Mouse (Mus musculus) stomach, embryonic 15.5 days (tissue): Measurements from ENCODE around the gene Yod1. TPM values are rescaled to one million over a fixed set of nuclear protein-coding genes. Genes with fewer than 3 reads are reported as not detected.

Experiments used
- ATAC-seq: fragments of 200-750 bp; cut with Nextera tagmentation; 2 replicates; pipeline ENCODE4 v1.8.0; 2017; ENCODE audit warnings: low read depth, moderate number of reproducible peaks, moderate TSS enrichment; ENCODE audit not compliant: insufficient read depth, low FRiP score
- H3K27ac ChIP-seq: fragments of 300-500 bp; sonication (generic); 2 replicates; pipeline ENCODE4 v1.5.1; 2015; ENCODE audit warnings: mild to moderate bottlenecking, inconsistent platforms
- H3K27me3 ChIP-seq: fragments of 300-500 bp; sonication (generic); replicated peaks from 2 replicates; pipeline ENCODE4 v1.6.1; 2015; ENCODE audit warnings: inconsistent platforms
- H3K36me3 ChIP-seq: fragments of 300-500 bp; sonication (generic); 2 replicates; pipeline ENCODE4 v1.6.1; 2015; ENCODE audit warnings: inconsistent platforms
- H3K4me1 ChIP-seq: fragments of 300-500 bp; sonication (generic); 2 replicates; pipeline ENCODE4 v1.6.1; 2015; ENCODE audit warnings: inconsistent platforms
- H3K4me2 ChIP-seq: fragments of 300-500 bp; sonication (generic); 2 replicates; pipeline ENCODE4 v1.6.1; 2015; ENCODE audit warnings: mild to moderate bottlenecking, inconsistent platforms
- H3K4me3 ChIP-seq: fragments of 300-500 bp; sonication (generic); replicated peaks from 2 replicates; pipeline ENCODE4 v1.5.1; 2015; ENCODE audit warnings: inconsistent platforms
- H3K9ac ChIP-seq: fragments of 300-500 bp; sonication (generic); 2 replicates; pipeline ENCODE4 v1.6.1; 2015; ENCODE audit warnings: inconsistent platforms
- H3K9me3 ChIP-seq: fragments of 300-500 bp; sonication (generic); 2 replicates; pipeline ENCODE4 v1.6.1; 2016; ENCODE audit warnings: inconsistent platforms
- WGBS: fragments of 180-500 bp; shearing (Covaris S2); methylation state at CpG from one replicate; pipeline ENCODE4 v1.1.7; 2015; 5-methylcytosine and 5-hydroxymethylcytosine counted together
- polyA plus RNA-seq: library from polyadenylated mRNA; unstranded; fragments of >200 nt; fragmentation: Nextera tagmentation; extraction: Ambion mirVana; gene quantifications from 2 replicates; pipeline ENCODE4 v1.2.1, GENCODE M21; 2015

Yod1 gene
- 14.1 and 15.1 TPM in 2 replicates for polyA plus RNA-seq

DNA sequence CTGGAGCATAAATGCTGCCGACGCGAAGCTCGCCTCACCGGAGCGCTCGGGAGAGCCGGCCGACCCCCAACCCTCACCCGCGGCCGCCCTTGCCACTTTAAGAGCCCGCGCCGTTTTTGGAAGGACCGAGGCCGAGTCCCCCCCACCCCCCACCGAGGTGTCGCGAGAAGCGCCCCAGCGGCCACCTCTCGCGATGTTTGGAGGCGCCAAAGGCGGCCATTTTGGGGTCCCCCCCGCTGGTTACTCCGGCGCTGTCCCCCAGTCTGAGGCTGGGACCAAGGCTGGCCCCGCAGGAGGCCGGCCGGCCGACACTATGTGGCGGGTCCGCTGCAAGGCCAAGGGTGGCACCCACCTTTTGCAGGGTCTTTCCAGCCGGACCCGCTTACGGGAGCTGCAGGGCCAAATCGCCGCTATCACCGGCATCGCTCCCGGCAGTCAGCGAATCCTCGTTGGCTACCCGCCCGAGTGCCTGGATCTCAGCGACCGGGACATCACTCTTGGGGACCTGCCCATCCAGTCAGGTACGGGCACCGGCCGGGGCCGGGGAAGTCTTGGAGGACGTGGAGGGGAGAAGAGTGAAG is at the start of gene Yod1:
Gene Yod1 (plus strand): TSS at position 37 of the 581 bp plus-strand sequence.
- Histone ChIP-seq H3K4me1 (peaks cover 6% of the 10 kb centered on the region; the same call in 1 of the 2 replicates), H3K36me3 (no peaks in the 10 kb centered on the region), H3K27me3 (no peaks in the 10 kb centered on the region), H3K9ac (peak within 1 kb of the TSS; percentile 99), H3K27ac (peak within 1 kb of the TSS; percentile 87), H3K9me3 (no peaks in the 10 kb centered on the region), H3K4me3 (peak within 1 kb of the TSS; percentile 95), H3K4me2 (peak within 1 kb of the TSS; percentile 94)
- 0% methylated on average over 53 of the region's 54 CpGs for whole genome bisulfite sequencing
- ATAC-seq: peak; percentile 72

DNA sequence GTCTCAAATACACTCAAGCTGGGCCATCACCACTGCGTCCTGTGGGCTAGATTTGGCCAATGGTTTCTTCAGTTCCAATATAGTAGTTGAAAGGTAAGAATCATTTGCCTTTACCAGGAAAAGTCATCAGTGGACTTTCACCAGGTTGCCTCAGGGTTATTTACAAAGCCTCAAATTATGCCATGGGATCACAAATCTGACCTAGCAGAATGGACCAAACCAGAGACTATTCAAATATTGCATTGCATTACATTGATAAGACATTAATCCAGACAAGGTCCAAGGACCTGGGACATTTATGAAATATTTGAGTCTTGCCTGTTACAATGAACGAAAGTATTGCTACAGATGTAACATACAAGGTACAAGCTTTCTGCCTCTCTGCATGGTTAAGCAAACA is 38.6 kb upstream of the Yod1 start:
- Histone ChIP-seq H3K27me3 (no peaks in the 10 kb centered on the region), H3K27ac (no peak overlapping the region), H3K4me3 (no peak overlapping the region), H3K4me1 (no peaks in the 10 kb centered on the region), H3K9me3 (no peaks in the 10 kb centered on the region), H3K36me3 (no peaks in the 10 kb centered on the region), H3K9ac (no peak overlapping the region), H3K4me2 (no peak overlapping the region)
- 85% methylated on average over 2 of the region's 2 CpGs for WGBS
- no peak for ATAC-seq

DNA sequence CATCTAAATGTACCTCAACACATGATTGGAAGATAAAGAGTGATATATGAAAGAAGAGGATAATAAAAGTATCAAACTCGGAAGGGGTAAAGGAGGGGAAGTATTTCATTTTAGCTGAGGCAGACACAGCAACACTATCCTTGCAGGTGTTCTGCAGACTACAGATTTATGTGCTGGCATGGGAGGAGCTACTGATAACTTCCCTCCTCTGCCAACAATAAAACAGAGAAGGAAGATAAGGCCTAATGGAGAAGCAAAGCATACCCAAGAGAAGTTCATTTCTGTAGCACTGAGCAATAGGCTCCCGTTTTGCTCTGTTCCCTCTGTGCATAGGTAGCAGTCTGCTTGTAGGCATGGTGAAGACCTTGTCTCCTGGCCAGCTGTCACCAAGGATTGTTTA is 36.1 kb upstream of the Yod1 start:
- H3K9me3 ChIP-seq: no peaks in the 10 kb centered on the region
- no peak overlapping the region for H3K27ac ChIP-seq
- no peak overlapping the region for H3K4me3 ChIP-seq
- no peaks in the 10 kb centered on the region for H3K4me1 ChIP-seq
- H3K4me2 ChIP-seq: no peak overlapping the region
- ATAC-seq: peak; percentile 60; the same call in 1 of the 2 replicates
- no peaks in the 10 kb centered on the region for H3K36me3 ChIP-seq
- no peak overlapping the region for H3K9ac ChIP-seq
- no peaks in the 10 kb centered on the region for H3K27me3 ChIP-seq
- 47% methylated on average over 2 of the region's 2 CpGs for WGBS

DNA sequence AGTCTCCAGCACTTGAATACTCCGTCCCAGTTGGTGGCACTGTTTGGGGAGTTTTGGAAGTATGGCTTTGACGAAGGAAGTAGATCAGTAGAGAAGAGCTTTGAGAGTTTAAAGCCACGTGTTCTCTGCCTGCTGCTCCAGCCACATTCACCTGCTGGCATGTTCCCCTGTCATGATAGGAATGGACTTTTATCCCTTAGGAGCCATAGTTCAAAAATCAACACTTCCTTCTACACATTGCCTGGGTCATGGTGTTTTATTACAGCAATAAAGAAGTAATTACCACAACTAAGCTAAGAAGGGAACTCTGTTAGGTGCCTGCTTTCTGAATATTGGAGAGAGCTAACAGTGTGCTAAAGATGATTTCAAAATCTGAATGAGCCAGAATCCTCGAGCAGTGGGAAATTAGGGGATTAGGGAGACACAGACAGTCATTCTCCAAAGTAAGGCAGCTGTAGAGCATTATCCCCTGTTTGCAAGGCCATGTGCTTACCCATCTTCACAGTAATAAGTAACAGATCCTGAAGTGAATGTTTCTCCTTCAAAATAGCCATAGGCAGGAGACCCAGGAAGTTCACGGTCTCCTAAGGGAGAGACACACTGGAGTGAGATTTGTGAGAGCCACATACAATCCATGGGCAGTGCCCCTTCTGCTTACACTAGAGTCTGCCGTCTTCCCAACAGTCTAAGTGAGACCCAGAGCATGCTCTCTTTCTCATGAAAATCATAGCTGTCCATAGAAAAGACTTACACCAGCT is 35.3 kb upstream of the Yod1 start:
- Histone ChIP-seq H3K9me3 (no peaks in the 10 kb centered on the region), H3K4me2 (no peak overlapping the region), H3K36me3 (no peaks in the 10 kb centered on the region), H3K4me1 (no peaks in the 10 kb centered on the region), H3K27ac (no peak overlapping the region), H3K4me3 (no peak overlapping the region), H3K9ac (no peak overlapping the region), H3K27me3 (no peaks in the 10 kb centered on the region)
- no peak for ATAC-seq
- WGBS: 73% methylated on average over 6 of the region's 6 CpGs

DNA sequence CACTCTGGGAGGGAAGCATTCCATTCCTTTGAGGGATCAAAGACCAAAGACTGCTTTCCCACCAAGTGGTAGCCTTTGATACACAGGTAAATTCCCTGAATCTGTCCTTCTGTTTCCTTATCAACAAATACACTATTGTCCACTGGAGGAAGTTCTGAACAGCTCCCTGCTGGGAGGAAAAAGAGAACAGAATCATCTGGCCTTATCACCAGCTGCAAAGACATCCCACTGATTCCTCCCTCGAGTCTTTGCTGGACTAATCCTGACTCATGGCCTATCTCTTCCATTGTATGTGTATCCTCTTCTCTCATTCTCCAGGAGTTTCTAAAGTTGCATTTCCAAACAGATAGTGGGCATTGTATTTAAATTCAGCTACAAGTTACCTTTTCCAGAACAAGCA is 33.2 kb upstream of the Yod1 start:
- no peak overlapping the region for H3K4me2 ChIP-seq
- 49% methylated on average over 1 of the region's 1 CpGs for WGBS
- no peaks in the 10 kb centered on the region for H3K36me3 ChIP-seq
- no peaks in the 10 kb centered on the region for H3K9me3 ChIP-seq
- no peaks in the 10 kb centered on the region for H3K27me3 ChIP-seq
- H3K4me3 ChIP-seq: no peak overlapping the region
- H3K9ac ChIP-seq: no peak overlapping the region
- no peaks in the 10 kb centered on the region for H3K4me1 ChIP-seq
- no peak for ATAC-seq
- H3K27ac ChIP-seq: no peak overlapping the region

DNA sequence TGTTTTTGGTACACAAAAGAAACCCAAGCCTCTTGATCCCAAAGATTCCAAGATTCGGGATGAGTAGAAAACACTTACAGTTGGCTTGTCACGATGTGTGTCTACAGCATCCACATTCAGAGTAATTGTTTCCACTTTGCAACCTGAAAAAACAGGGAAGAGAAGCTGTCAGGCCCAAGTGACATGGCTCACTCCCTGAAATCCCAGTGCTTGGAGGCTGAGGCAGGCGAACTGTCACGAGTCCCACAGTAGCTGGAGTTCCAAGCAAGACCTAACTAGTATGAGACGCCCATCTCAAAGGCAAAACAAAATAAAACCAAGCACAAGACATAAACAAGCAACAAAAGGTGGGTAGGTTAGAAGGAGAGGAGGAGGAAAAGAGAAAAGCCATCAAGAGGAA is 18.5 kb upstream of the Yod1 start:
- WGBS: 83% methylated on average over 5 of the region's 5 CpGs
- peaks cover 27% of the 10 kb centered on the region for H3K36me3 ChIP-seq

DNA sequence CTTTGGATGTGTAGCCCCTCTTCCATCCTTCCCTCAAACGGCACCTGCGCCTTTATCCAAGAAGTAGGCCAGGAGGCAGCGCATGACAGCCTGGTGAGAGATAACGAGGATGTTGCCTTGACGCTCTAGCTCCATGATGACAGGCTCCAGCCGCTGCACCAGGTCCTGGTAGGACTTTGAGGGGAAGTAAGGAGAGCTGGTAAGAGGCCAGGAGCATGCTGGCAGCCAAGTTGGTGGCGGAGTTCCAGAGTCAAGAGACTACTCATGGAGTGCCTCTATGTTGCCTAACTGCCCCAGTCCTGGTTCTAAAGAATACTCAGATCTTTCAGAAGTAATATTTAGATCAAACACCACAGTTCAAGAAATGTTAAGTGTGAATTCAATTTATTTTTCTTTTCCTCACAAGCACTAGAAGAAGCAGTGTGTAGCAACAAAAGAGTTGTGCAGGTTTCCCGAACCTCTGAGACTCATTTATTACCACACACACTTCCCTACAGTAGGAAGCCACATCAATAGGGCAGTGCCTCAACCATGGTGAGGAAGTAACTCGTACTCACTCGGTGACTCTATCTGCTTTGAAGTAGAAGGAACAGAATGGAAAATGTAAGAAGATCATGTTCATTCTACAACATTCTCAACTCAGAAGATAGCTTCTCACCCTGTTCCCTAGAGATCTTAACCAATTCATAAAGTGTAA is 17.0 kb upstream of the Yod1 start:
- no peak overlapping the region for H3K27ac ChIP-seq
- no peaks in the 10 kb centered on the region for H3K4me1 ChIP-seq
- WGBS: 92% methylated on average over 10 of the region's 10 CpGs
- no peak for ATAC-seq
- H3K4me2 ChIP-seq: no peak overlapping the region
- H3K9ac ChIP-seq: no peak overlapping the region
- no peaks in the 10 kb centered on the region for H3K9me3 ChIP-seq
- no peaks in the 10 kb centered on the region for H3K27me3 ChIP-seq
- H3K4me3 ChIP-seq: no peak overlapping the region
- peaks cover 27% of the 10 kb centered on the region for H3K36me3 ChIP-seq

More for the DNA sequence above, 18.5 kb upstream of the Yod1 start:
- H3K4me2 ChIP-seq: no peak overlapping the region
- no peaks in the 10 kb centered on the region for H3K4me1 ChIP-seq
- H3K9me3 ChIP-seq: no peaks in the 10 kb centered on the region
- H3K27ac ChIP-seq: no peak overlapping the region
- H3K9ac ChIP-seq: no peak overlapping the region
- H3K27me3 ChIP-seq: no peaks in the 10 kb centered on the region
- ATAC-seq: no peak
- no peak overlapping the region for H3K4me3 ChIP-seq

DNA sequence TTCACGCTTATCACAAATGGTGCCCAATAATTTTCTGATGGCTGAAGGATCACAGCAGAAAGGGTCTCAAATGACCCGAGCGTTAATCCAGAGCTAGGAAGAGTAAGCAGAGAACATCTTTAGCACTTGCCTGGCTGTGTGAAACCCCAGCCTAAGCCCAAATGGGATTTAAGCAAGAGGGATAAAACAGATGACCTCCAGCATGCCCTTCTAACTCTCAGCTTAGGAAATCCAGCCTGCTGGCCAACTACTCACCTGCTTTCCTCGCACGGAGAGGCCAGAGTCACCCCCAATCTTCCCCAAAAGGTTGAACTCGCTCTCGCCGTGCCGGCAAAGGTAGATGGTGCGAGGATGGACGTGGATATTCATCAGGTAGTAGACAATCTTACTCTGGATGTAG is 15.2 kb upstream of the Yod1 start:
- Histone ChIP-seq H3K4me1 (no peaks in the 10 kb centered on the region), H3K27ac (no peak overlapping the region), H3K36me3 (peaks cover 37% of the 10 kb centered on the region), H3K4me3 (no peak overlapping the region), H3K9ac (no peak overlapping the region), H3K9me3 (no peaks in the 10 kb centered on the region), H3K4me2 (no peak overlapping the region), H3K27me3 (no peaks in the 10 kb centered on the region)
- ATAC-seq: no peak
- 92% methylated on average over 11 of the region's 11 CpGs for WGBS

DNA sequence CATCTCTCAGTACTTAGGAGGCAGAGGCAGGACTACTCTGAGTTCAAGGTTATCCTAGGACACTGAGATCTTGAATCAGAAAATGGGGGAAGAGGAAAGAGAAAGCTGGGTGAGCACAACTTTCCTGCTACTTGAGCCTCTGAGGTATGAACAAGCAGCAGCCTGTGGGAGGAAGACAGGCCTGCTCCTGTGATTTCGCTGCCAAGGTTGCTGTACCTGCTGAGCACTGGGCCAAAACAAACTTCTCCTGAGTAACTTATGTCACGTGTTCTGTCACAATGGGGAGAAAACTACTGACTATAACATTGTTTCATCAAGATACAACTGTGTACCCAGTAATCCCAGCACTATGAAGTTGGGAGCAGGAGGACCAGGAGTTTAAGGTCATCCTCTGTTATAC is 13.5 kb upstream of the Yod1 start:
- WGBS: 75% methylated on average over 2 of the region's 2 CpGs
- Histone ChIP-seq H3K27me3 (no peaks in the 10 kb centered on the region), H3K4me1 (no peaks in the 10 kb centered on the region), H3K4me2 (no peak overlapping the region), H3K27ac (no peak overlapping the region), H3K9me3 (no peaks in the 10 kb centered on the region), H3K9ac (no peak overlapping the region), H3K36me3 (peaks cover 33% of the 10 kb centered on the region; the same call in 1 of the 2 replicates), H3K4me3 (no peak overlapping the region)
- no peak for ATAC-seq

DNA sequence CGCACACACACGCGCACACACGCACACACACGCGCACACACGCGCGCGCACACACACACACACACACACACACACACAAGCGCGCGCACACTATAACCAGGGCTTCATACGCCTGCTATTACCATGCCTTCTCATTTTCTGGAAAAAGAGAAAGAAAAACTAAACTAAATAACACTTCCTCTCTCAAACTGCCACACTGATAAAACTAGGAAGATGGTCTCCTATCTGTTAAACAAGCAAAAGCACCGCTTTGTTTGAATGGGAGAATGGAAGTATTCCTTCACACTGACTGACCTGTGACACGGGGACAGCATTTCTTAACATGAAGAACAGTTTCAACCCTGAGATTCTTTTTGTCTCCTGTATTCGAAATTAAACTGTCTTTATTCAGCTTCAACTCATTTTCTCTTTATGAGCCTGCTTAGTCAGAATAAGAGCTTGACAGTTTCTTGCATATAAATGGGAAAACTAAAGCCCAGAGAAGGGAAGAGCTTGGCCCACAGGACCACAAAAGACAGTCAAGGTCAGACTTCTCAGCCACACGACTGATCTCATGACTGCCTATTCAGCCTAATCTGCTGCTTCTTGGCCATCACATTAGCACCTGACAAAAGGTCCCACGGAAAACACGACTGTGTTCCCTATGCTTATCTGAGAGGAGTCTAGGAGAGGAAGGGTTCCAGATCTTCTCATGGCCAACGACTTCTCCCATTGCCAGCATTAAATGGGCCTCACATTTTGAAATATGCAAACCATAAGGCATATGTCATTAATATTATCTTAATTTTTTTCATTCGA is 6.6 kb upstream of the Yod1 start:
- no peaks in the 10 kb centered on the region; the same call in 1 of the 2 replicates for H3K4me1 ChIP-seq
- ATAC-seq: no peak
- no peaks in the 10 kb centered on the region for H3K27me3 ChIP-seq
- H3K4me2 ChIP-seq: no peak overlapping the region
- peaks cover 13% of the 10 kb centered on the region; the same call in 1 of the 2 replicates for H3K36me3 ChIP-seq
- no peak overlapping the region for H3K4me3 ChIP-seq
- no peaks in the 10 kb centered on the region for H3K9me3 ChIP-seq
- 89% methylated on average over 22 of the region's 22 CpGs for WGBS
- no peak overlapping the region for H3K9ac ChIP-seq
- no peak overlapping the region for H3K27ac ChIP-seq

DNA sequence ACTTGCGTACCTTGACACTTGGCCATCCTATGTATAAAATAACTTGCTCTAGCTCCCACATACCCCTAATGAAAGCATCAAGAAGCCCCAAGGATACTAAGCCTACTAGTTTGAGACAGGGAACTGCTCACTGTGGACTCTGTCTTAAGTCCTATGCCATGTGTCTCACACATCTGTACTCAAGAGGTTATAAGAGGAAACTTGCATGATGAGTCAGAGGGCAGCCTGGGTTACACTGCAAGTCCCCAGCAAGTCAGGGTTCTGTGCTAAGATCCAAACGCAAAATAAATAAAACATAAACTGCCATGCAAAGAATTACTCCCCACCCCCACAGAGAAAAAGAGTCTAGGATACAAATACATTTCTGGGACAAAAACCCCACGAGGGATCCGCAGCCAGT is 3.1 kb upstream of the Yod1 start:
- no peak for ATAC-seq
- Histone ChIP-seq H3K4me1 (peaks cover 6% of the 10 kb centered on the region; the same call in 1 of the 2 replicates), H3K9me3 (no peaks in the 10 kb centered on the region), H3K27ac (no peak overlapping the region), H3K4me2 (no peak overlapping the region), H3K36me3 (peaks cover under 1% of the 10 kb centered on the region; the same call in 1 of the 2 replicates), H3K4me3 (no peak overlapping the region), H3K9ac (no peak overlapping the region), H3K27me3 (no peaks in the 10 kb centered on the region)
- 81% methylated on average over 4 of the region's 4 CpGs for WGBS
